Mouse (Mus musculus): ENCODE data around the gene Gm10256. TPM values are rescaled to one million over a fixed set of nuclear protein-coding genes. Genes with fewer than 3 reads are reported as not detected.
"Not testable (repeated sequence)": the region's sequence is repeated elsewhere in the genome, so short reads cannot be mapped to it uniquely, and the experiment has no call there.

Gene Gm10256
- not detected in 2 replicates for polyA plus RNA-seq (2016; fragmentation: Nextera tagmentation; extraction: Ambion mirVana)

GRCm38 (mm10) chrY:2830380-2830779 is at the start of gene Gm10256, which contains the start of gene Rbmy:
Gm10256 (plus strand) TSS chrY:2830699.
Rbmy (plus strand) TSS chrY:2830680.
- not testable (repeated sequence) for H3K36me3 ChIP-seq; H3K4me3 ChIP-seq; H3K27me3 ChIP-seq (ENCODE audit: insufficient read depth, poor library complexity, severe bottlenecking); DNase-seq (ENCODE audit: low spot score); H3K4me1 ChIP-seq; H3K9me3 ChIP-seq; H3K27ac ChIP-seq
- WGBS: no CpG with 5 or more reads among the region's 9 CpGs

- not testable (repeated sequence) for H3K9me3 ChIP-seq; H3K36me3 ChIP-seq; H3K4me3 ChIP-seq; H3K27ac ChIP-seq; DNase-seq (ENCODE audit: low spot score); H3K4me1 ChIP-seq; H3K27me3 ChIP-seq (ENCODE audit: insufficient read depth, poor library complexity, severe bottlenecking)
- no CpG with 5 or more reads among the region's 8 CpGs for WGBS
Observed at GRCm38 (mm10) chrY:2796105-2796504, 34.4 kb upstream of the Gm10256 start, which contains the start of gene Gm4064. Gm4064 (minus strand) TSS chrY:2796205.

GRCm38 (mm10) chrY:2900689-2901088 is 70.2 kb downstream of the Gm10256 start, which contains the start of gene Gm10352:
Gm10352 (plus strand) TSS chrY:2900989.
- H3K36me3 ChIP-seq; H3K9me3 ChIP-seq; H3K27ac ChIP-seq; H3K27me3 ChIP-seq (ENCODE audit: insufficient read depth, poor library complexity, severe bottlenecking); H3K4me3 ChIP-seq; DNase-seq (ENCODE audit: low spot score); H3K4me1 ChIP-seq: not testable (repeated sequence)
- no CpG with 5 or more reads among the region's 9 CpGs for WGBS

Other genes with a start within 250 kb of the Gm10256 start
- not detected in 2 replicates for gene H2al2c, start 231.6 kb upstream of the Gm10256 start, polyA plus RNA-seq (2016; fragmentation: Nextera tagmentation; extraction: Ambion mirVana)
- gene Sry, start 167.0 kb upstream of the Gm10256 start, polyA plus RNA-seq (2016; fragmentation: Nextera tagmentation; extraction: Ambion mirVana): not detected in 2 replicates
- gene H2al2b, start 110.0 kb upstream of the Gm10256 start, polyA plus RNA-seq (2016; fragmentation: Nextera tagmentation; extraction: Ambion mirVana): not detected in 2 replicates
- gene Gm4064, start 34.5 kb upstream of the Gm10256 start, polyA plus RNA-seq (2016; fragmentation: Nextera tagmentation; extraction: Ambion mirVana): not detected in 2 replicates
- gene Rbmy, start within 50 bp of the Gm10256 start, polyA plus RNA-seq (2016; fragmentation: Nextera tagmentation; extraction: Ambion mirVana): not detected in 2 replicates
- not detected in 2 replicates for gene Gm10352, start 70.3 kb downstream of the Gm10256 start, polyA plus RNA-seq (2016; fragmentation: Nextera tagmentation; extraction: Ambion mirVana)
- not detected in 2 replicates for gene Gm29289, start 101.9 kb downstream of the Gm10256 start, polyA plus RNA-seq (2016; fragmentation: Nextera tagmentation; extraction: Ambion mirVana)

Data from heart, embryonic 10.5 days (tissue).